Mouse (Mus musculus) hindbrain, embryonic 13.5 days (tissue): ENCODE results near the gene Gm12355. TPM values are rescaled to one million over a fixed set of nuclear protein-coding genes. Genes with fewer than 3 reads are reported as not detected.
"Not testable (repeated sequence)": the region's sequence is repeated elsewhere in the genome, so short reads cannot be mapped to it uniquely, and the experiment has no call there.

Experiments used
- ATAC-seq: fragments of 200-750 bp; cut with Nextera tagmentation; 2 replicates; pipeline ENCODE4 v1.8.0; 2017; ENCODE audit warnings: moderate TSS enrichment; ENCODE audit not compliant: low FRiP score
- H3K27ac ChIP-seq: fragments of 300-500 bp; sonication (generic); 2 replicates; pipeline ENCODE4 v1.5.1; 2015; ENCODE audit warnings: inconsistent platforms, mild to moderate bottlenecking, moderate library complexity
- H3K27me3 ChIP-seq: fragments of 300-500 bp; sonication (generic); 2 replicates; pipeline ENCODE4 v1.6.1; 2015; ENCODE audit warnings: mild to moderate bottlenecking, inconsistent platforms
- H3K36me3 ChIP-seq: fragments of 300-500 bp; sonication (generic); 2 replicates; pipeline ENCODE4 v1.6.1; 2015; ENCODE audit warnings: mild to moderate bottlenecking, inconsistent platforms
- H3K4me1 ChIP-seq: fragments of 300-500 bp; sonication (generic); replicated peaks from 2 replicates; pipeline ENCODE4 v1.6.1; 2015; ENCODE audit warnings: inconsistent platforms
- H3K4me2 ChIP-seq: fragments of 300-500 bp; sonication (generic); 2 replicates; pipeline ENCODE4 v1.6.1; 2015; ENCODE audit warnings: inconsistent platforms, mild to moderate bottlenecking, moderate library complexity
- H3K4me3 ChIP-seq: fragments of 300-500 bp; sonication (generic); 2 replicates; pipeline ENCODE4 v1.5.1; 2015; ENCODE audit warnings: mild to moderate bottlenecking, inconsistent platforms
- H3K9ac ChIP-seq: fragments of 300-500 bp; sonication (generic); 2 replicates; pipeline ENCODE4 v1.6.1; 2015; ENCODE audit warnings: mild to moderate bottlenecking, inconsistent platforms
- H3K9me3 ChIP-seq: fragments of 300-500 bp; sonication (generic); 2 replicates; pipeline ENCODE4 v1.6.1; 2016; ENCODE audit warnings: inconsistent platforms
- WGBS: fragments of 180-500 bp; shearing (Covaris S2); methylation state at CpG from one replicate; pipeline ENCODE4 v1.1.7; 2015; 5-methylcytosine and 5-hydroxymethylcytosine counted together
- polyA plus RNA-seq: library from polyadenylated mRNA; unstranded; fragments of >200 nt; fragmentation: Nextera tagmentation; extraction: Ambion mirVana; gene quantifications from 2 replicates; pipeline ENCODE4 v1.2.1, GENCODE M21; 2015

The Gm12355 gene
- polyA plus RNA-seq, result 0.82 and 1.2 TPM in 2 replicates

DNA sequence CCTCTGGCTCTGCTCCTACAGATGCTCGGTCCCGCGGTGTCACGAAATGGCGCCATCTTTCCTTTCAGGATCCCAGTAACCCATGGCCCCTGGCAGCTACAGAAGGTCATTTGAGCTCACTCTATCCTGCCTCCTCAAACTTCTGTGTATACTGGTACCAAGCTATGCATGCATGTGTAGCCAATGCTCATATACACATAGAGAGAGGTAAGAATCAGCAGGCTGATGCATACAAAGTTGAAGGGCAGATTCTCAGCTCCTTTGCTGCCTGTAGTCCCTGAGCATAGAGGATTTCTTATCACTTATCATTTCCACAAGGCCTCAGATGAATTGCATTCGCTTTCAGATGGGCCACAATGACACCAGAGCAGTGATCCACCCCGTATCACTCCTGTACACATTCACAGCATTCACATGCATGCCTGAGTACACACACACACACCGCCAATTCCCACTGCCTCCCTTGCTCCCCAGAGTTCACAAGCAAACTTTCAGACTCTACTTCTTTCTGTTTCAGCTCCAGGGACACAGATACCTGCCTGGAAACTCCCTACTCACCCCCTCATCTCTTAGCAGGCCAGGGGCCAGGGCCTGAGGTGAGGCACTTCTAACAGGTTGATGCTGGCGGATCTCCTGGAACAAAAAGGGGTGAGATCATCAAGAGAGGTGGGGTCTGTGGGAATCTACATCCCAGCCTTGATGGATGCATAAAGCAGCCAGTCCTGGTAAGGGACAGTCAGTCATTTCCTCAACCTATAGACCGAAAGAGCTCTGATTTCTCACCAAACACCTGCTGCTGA lies at the start of gene Gm12355, which contains the start of gene Gsdma3:
Gm12355 (minus strand) TSS at position 51 of the 800 bp plus-strand sequence.
Gsdma3 (plus strand) TSS at position 750 of the 800 bp plus-strand sequence.
- H3K36me3 ChIP-seq, result no peaks in the 10 kb centered on the region
- WGBS, result 92% methylated on average over 10 of the region's 10 CpGs
- no peak within 1 kb of the TSS for H3K27ac ChIP-seq
- no peaks in the 10 kb centered on the region for H3K4me1 ChIP-seq
- no peak for ATAC-seq
- H3K9me3 ChIP-seq, result no peaks in the 10 kb centered on the region
- H3K27me3 ChIP-seq, result 0 out of 2 replicates have a peak, but pooled peaks cover 3% of the 10 kb centered on the region
- H3K4me3 ChIP-seq, result no peak within 1 kb of the TSS
- no peak within 1 kb of the TSS for H3K4me2 ChIP-seq
- no peak within 1 kb of the TSS for H3K9ac ChIP-seq

DNA sequence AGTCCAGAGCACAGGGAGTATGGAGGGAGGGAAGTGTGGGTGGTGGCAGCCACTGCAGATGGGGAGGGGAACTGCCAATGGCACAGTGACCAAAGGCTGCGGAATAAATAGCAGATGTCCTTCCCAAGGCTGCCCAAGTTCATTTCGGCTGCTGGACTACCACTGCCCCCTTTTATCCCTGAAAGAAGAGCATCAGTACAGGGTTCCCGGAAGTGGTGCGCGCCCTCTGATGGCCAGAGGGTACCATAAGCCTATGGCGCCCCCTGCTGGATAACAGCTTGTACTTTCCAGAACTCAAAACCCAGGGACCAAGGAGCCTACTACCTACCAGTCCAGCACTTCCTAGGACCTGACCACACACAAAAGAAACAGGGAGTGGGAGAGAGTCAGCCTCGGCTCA lies 47.7 kb upstream of the Gm12355 start:
- H3K36me3 ChIP-seq, H3K27ac ChIP-seq, H3K9me3 ChIP-seq, H3K4me3 ChIP-seq, H3K4me1 ChIP-seq, H3K9ac ChIP-seq, H3K4me2 ChIP-seq: not testable (repeated sequence)
- WGBS, result 12% methylated on average over 7 of the region's 7 CpGs
- peaks cover 31% of the 10 kb centered on the region for H3K27me3 ChIP-seq
- peak; percentile 21; the same call in 1 of the 2 replicates for ATAC-seq

DNA sequence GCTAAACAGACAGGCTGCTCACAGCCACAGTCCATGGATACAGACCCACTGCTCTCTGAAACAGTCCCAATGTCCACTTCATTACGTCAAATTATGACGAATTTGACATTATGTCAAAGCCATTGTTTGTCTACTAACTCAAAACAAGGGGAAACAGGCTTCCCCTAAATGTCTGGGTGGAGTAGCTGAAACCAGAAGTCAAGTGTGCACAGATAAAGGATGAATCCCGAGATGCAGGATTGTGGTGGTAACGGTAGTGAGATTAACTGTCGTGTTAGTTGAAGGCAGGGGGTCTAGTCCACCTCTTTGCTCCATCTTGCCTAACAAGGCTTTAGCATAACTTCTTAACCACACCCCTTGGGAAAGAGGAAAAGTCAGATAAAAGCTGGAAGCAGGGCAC lies 47.0 kb upstream of the Gm12355 start:
- Histone ChIP-seq H3K27ac (no peak overlapping the region), H3K9ac (no peak overlapping the region), H3K4me3 (no peak overlapping the region), H3K9me3 (no peaks in the 10 kb centered on the region), H3K36me3 (no peaks in the 10 kb centered on the region), H3K4me2 (no peak overlapping the region), H3K27me3 (peaks cover 38% of the 10 kb centered on the region), H3K4me1 (no peaks in the 10 kb centered on the region)
- ATAC-seq, result no peak
- WGBS, result 89% methylated on average over 5 of the region's 5 CpGs

DNA sequence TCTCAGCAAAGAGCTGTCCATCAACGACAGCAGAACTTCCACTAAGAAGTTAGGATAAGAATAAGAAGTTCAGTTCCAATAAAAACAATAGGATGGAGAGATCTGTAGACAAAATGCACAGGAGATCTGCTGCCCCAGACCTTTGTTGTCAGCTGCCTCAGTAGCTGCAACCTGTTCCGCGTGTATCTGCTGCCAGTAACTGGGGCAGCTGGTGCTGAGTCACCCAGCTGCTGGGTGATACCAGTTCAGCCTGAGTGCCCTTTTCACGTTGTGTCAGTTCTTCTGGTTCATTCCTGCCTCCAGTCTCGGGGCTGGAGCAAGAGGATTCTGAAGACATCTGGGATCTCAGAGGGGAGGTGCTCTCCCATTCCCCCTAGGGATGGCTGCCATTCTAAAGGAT lies 46.4 kb upstream of the Gm12355 start:
- Histone ChIP-seq H3K27me3 (peaks cover 44% of the 10 kb centered on the region), H3K36me3 (no peaks in the 10 kb centered on the region), H3K27ac (no peak overlapping the region), H3K4me1 (no peaks in the 10 kb centered on the region), H3K4me3 (no peak overlapping the region), H3K9me3 (no peaks in the 10 kb centered on the region), H3K9ac (no peak overlapping the region), H3K4me2 (no peak overlapping the region)
- ATAC-seq, result no peak
- 57% methylated on average over 5 of the region's 5 CpGs for WGBS

DNA sequence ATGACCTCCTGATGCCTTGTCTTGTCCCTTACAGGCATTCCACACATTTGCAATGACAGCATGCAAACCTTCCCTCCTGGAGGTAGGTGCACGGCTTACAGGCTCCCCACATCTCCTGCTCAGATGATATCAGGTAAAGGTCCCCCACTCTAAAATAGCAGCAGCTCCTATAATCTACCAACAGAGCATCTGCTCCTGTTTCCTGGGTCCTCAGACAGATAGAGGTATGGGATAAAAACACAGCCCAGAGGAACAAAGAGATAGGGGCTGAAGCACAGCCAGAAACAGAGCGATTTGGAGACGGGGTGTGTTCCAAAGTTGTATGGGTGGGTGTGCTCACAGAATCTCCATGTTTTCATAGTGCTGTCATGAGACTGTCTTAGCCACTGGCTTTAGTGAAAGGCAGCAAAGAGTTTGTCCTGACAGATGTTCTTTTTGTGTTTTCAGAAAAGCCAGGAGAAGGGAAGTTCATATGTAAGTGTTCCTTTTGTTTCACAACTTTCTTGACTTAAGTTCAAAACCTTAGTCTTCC lies 45.9 kb upstream of the Gm12355 start:
- Histone ChIP-seq H3K4me2 (no peak overlapping the region), H3K4me1 (no peaks in the 10 kb centered on the region), H3K9ac (no peak overlapping the region), H3K36me3 (no peaks in the 10 kb centered on the region), H3K9me3 (no peaks in the 10 kb centered on the region), H3K27me3 (peaks cover 49% of the 10 kb centered on the region), H3K27ac (no peak overlapping the region), H3K4me3 (no peak overlapping the region)
- 85% methylated on average over 3 of the region's 3 CpGs for WGBS
- no peak for ATAC-seq

DNA sequence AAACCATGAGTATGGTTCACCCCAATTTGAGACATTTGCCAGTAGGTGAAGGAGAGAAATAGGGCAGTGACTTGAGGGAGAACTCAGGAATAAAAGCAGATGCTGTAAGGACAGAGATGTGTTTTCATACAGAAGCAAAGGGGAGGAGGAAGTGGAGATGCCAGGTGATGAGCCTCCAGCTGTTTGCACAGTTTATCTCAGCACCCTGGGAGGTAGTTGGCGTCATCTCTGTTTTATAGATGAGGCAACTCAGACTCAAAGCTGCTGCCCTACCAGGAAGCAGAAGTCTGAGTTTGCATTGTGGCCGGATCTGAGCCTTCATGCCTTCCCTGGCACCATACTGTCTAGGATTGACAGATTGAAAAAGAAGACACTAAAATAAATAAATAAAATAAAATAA lies 43.5 kb upstream of the Gm12355 start:
- Histone ChIP-seq H3K4me3 (no peak overlapping the region), H3K4me2 (no peak overlapping the region), H3K9ac (0 out of 2 replicates have a peak overlapping the region, but pooled peaks have one; percentile 19), H3K27ac (no peak overlapping the region), H3K9me3 (no peaks in the 10 kb centered on the region), H3K27me3 (peaks cover 51% of the 10 kb centered on the region), H3K4me1 (no peaks in the 10 kb centered on the region), H3K36me3 (no peaks in the 10 kb centered on the region)
- ATAC-seq, result no peak
- 73% methylated on average over 2 of the region's 2 CpGs for WGBS

DNA sequence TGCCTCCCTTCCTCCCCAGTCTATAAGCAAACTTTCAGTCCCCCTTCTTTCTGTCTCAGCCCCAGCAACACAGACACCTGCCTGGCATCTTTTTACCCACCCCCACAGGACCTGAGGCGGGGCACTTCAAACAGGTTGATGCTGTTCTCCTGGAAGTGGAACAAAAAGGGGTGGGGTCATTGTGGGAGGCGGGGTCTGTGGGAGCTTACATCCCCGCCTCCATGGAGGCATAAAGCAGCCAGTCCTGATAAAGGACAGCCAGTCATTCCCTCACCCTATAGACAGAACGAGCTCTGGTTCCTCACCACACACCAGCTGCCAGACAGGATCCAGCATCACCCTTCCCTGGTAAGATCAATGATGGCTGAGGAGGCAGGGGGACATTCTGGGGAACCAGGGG lies 38.6 kb upstream of the Gm12355 start, which contains the start of gene Gsdma:
Gsdma (plus strand) TSS at position 261 of the 400 bp plus-strand sequence.
- 0 out of 2 replicates have a peak, but pooled peaks cover 6% of the 10 kb centered on the region for H3K4me1 ChIP-seq
- WGBS, result 31% methylated on average over 4 of the region's 4 CpGs

DNA sequence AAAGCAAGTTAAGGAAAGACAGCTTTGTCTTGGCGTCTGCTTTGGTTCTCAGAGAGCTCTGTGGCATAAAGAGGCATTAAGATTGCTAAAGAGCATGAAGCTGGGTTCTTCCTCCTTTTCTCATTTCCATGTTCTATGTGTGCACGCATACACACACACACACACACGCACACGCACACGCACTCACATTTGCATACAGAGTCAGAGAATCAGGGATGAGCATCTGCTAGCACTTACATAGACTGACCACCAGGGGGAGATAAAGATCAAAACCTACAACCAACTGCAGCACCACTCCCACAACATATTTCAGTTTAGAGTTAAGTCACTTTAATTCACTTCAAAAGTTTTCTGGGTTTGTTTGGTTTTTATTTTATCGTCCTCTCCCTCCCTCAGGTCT lies 35.1 kb upstream of the Gm12355 start:
- no peak for ATAC-seq
- no peak overlapping the region for H3K4me3 ChIP-seq
- H3K36me3 ChIP-seq, result no peaks in the 10 kb centered on the region
- H3K9me3 ChIP-seq, result no peaks in the 10 kb centered on the region
- no peak overlapping the region for H3K27ac ChIP-seq
- WGBS, result 5% methylated on average over 6 of the region's 6 CpGs
- H3K4me2 ChIP-seq, result peak overlapping the region; percentile 25; the same call in 1 of the 2 replicates
- H3K4me1 ChIP-seq, result 0 out of 2 replicates have a peak, but pooled peaks cover 6% of the 10 kb centered on the region
- 0 out of 2 replicates have a peak, but pooled peaks cover 3% of the 10 kb centered on the region for H3K27me3 ChIP-seq
- H3K9ac ChIP-seq, result no peak overlapping the region

More for the DNA sequence above, 38.6 kb upstream of the Gm12355 start, which contains the start of gene Gsdma:
- no peaks in the 10 kb centered on the region for H3K9me3 ChIP-seq
- H3K4me2 ChIP-seq, result no peak within 1 kb of the TSS
- H3K9ac ChIP-seq, result no peak within 1 kb of the TSS
- no peak within 1 kb of the TSS for H3K4me3 ChIP-seq
- H3K36me3 ChIP-seq, result no peaks in the 10 kb centered on the region
- peaks cover 32% of the 10 kb centered on the region for H3K27me3 ChIP-seq
- H3K27ac ChIP-seq, result no peak within 1 kb of the TSS
- ATAC-seq, result no peak

DNA sequence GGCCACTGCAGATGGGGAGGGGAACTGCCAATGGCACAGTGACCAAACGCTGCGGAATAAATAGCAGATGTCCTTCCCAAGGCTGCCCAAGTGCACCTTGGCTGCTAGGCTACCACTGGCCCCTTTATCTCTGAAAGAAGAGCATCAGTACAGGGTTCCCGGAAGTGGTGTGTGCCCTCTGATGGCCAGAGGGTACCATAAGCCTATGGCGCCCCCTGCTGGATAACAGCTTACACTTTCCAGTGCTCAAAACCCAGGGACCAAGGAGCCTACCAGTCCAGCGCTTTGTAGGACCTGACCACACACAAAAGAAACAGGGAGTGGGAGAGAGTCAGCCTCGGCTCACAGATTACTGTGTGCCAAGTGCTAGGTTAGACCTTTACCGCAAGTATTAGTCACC lies 29.6 kb upstream of the Gm12355 start:
- not testable (repeated sequence) for H3K27me3 ChIP-seq, ATAC-seq, H3K4me3 ChIP-seq, H3K9me3 ChIP-seq, H3K27ac ChIP-seq, H3K4me2 ChIP-seq, H3K36me3 ChIP-seq, H3K4me1 ChIP-seq, H3K9ac ChIP-seq
- 16% methylated on average over 7 of the region's 7 CpGs for WGBS

DNA sequence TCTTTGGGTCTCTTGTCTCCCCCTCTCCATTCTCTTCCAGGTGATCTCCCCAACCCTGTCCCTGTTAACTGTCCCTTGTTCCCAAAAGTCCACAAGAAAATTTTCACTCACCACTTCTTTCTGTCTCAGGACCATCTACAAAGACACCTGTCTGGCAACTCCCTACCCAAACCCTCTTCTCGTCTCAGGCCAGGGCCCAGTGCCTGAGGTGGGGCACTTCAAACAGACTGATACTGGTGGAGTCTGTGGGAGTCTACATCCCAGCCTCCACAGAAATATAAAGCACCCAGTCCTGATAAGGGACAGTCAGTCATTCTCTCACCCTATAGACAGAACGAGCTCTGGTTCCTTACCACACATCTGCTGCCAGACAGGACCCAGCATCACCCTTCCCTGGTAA lies 21.0 kb upstream of the Gm12355 start, which contains the start of gene Gsdma2:
Gsdma2 (plus strand) TSS at position 301 of the 400 bp plus-strand sequence.
- Histone ChIP-seq H3K4me2 (no peak within 1 kb of the TSS), H3K27ac (no peak within 1 kb of the TSS), H3K4me3 (no peak within 1 kb of the TSS), H3K4me1 (no peaks in the 10 kb centered on the region), H3K9ac (no peak within 1 kb of the TSS), H3K36me3 (no peaks in the 10 kb centered on the region), H3K27me3 (0 out of 2 replicates have a peak, but pooled peaks cover 6% of the 10 kb centered on the region), H3K9me3 (no peaks in the 10 kb centered on the region)
- 62% methylated on average over 2 of the region's 2 CpGs for WGBS
- ATAC-seq, result no peak

DNA sequence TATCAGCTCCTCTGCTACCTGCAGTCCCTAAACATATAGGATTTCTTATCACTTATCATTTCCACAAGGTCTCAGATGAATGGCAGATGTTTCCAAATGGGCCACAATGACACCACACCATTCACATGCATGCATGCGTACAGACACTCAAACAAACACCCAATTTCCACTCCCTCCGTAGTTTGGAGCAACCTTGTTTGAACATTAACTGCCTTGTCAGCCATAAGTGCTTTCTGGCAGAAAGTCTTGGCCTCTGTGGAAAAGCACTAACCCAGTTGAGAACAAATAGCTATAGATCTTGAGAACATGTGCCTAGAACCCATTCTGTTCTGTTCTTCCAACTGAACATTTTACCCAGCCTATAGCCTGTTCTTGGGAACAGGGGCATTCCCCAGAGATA lies 20.5 kb upstream of the Gm12355 start:
- Histone ChIP-seq H3K27ac (no peak overlapping the region), H3K4me1 (no peaks in the 10 kb centered on the region), H3K4me2 (no peak overlapping the region), H3K36me3 (no peaks in the 10 kb centered on the region), H3K9me3 (no peaks in the 10 kb centered on the region), H3K4me3 (no peak overlapping the region), H3K27me3 (0 out of 2 replicates have a peak, but pooled peaks cover 6% of the 10 kb centered on the region), H3K9ac (no peak overlapping the region)
- 82% methylated on average over 2 of the region's 2 CpGs for WGBS
- no peak for ATAC-seq

DNA sequence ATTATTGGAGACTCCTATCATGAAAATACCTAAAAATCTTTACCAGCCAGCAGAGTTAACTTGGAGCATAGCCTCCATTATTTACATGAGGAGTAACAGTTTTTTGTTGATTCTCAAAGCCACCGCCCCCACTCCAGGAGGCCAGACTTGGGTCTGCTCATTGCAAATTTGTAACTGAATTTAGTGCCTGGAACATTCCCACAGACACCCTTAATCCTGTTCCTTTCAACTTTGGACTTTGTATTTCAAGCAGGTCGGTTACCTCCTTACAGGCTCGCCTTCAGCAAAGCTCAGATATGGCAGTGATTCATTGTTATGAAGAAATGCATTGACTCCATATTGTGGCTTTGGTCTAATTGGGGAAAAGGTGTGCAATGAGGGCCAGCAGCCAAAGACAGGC lies 19.3 kb upstream of the Gm12355 start:
- WGBS, result 87% methylated on average over 3 of the region's 3 CpGs
- Histone ChIP-seq H3K9ac (no peak overlapping the region), H3K36me3 (no peaks in the 10 kb centered on the region), H3K4me3 (no peak overlapping the region), H3K27me3 (0 out of 2 replicates have a peak, but pooled peaks cover 6% of the 10 kb centered on the region), H3K27ac (no peak overlapping the region), H3K4me1 (no peaks in the 10 kb centered on the region), H3K9me3 (no peaks in the 10 kb centered on the region), H3K4me2 (no peak overlapping the region)
- no peak for ATAC-seq
